Mouse (Mus musculus) layer of hippocampus, adult 8-10 months (tissue): Measurements from ENCODE around the gene Pm20d1. TPM values are rescaled to one million over a fixed set of nuclear protein-coding genes. Genes with fewer than 3 reads are reported as not detected.

Experiments
- total RNA-seq, 4 experiments: library from RNA; stranded (reverse); gene quantifications; 2 replicates each; pipeline ENCODE4 v1.2.4; 2022

Gene Pm20d1
- total RNA-seq, 4 experiments from 2014 or later, result 2.2 to 3.7 (median 2.8) TPM

Other genes with a start within 250 kb of the Pm20d1 start
- gene Avpr1b, start 198.1 kb upstream of the Pm20d1 start, total RNA-seq, result under 1 TPM; 0.27 to 0.49 (median 0.40) TPM
- 10 to 100 TPM in 1 of 4 experiments, 1 to 10 TPM in 1, not detected in 2; 7.9 to 12.2 TPM for gene Ctse, start 159.1 kb upstream of the Pm20d1 start, total RNA-seq
- gene Rab7b, start 108.7 kb upstream of the Pm20d1 start, total RNA-seq, result 10 to 100 TPM in 1 of 4 experiments, 1 to 10 TPM in 2, under 1 TPM in 1; 0.85 to 15.3 (median 5.2) TPM
- under 1 TPM; 0.07 to 0.31 (median 0.17) TPM for gene Slc26a9, start 53.4 kb upstream of the Pm20d1 start, total RNA-seq
- 10 to 100 TPM; 66.7 to 71.1 (median 68.5) TPM for gene Slc41a1, start 30.1 kb downstream of the Pm20d1 start, total RNA-seq
- gene Rab29, start 69.8 kb downstream of the Pm20d1 start, total RNA-seq, result 10 to 100 TPM in 2 of 4 experiments, 1 to 10 TPM in 2; 5.9 to 11.1 (median 9.3) TPM
- 100 to 1,000 TPM; 151 to 160 (median 159) TPM for gene Nucks1, start 113.2 kb downstream of the Pm20d1 start, total RNA-seq
- gene Slc45a3, start 165.6 kb downstream of the Pm20d1 start, total RNA-seq, result under 1 TPM; 0.63 to 0.75 (median 0.70) TPM
- 10 to 100 TPM; 51.2 to 62.8 (median 58.9) TPM for gene Elk4, start 210.2 kb downstream of the Pm20d1 start, total RNA-seq